Mouse (Mus musculus) splenic B cell, adult 2 months (primary cell): Measurements from ENCODE around the gene Olfr547.
A peak's percentile ranks its signal among the peaks of the same experiment; 100 is the strongest.
"Not testable (repeated sequence)": the region's sequence is repeated elsewhere in the genome, so short reads cannot be mapped to it uniquely, and the experiment has no call there.

Experiments
- DNase-seq: peaks from one replicate; pipeline ENCODE4 v3.0.0-alpha.2; 2011; ENCODE audit warnings: low read depth, low spot score
- H3K27me3 ChIP-seq: 2 replicates; pipeline ENCODE4 v1.6.1; 2012; ENCODE audit warnings: mild to moderate bottlenecking, low read length, moderate library complexity, mixed read lengths; ENCODE audit not compliant: control insufficient read depth, poor library complexity, insufficient read depth, severe bottlenecking
- H3K36me3 ChIP-seq: 2 replicates; pipeline ENCODE4 v1.6.1; 2012; ENCODE audit warnings: mild to moderate bottlenecking, low read length, moderate library complexity, mixed read lengths; ENCODE audit not compliant: control insufficient read depth, poor library complexity, insufficient read depth, severe bottlenecking

Gene Olfr547

GRCm38 (mm10) chr7:102534449-102534848 is at the start of gene Olfr547:
TSS of gene Olfr547 (plus strand) at chr7:102534749.
- DNase-seq = no peak
- H3K36me3 ChIP-seq = no peaks in the 10 kb centered on the region
- H3K27me3 ChIP-seq = no peaks in the 10 kb centered on the region

- not testable (repeated sequence) for DNase-seq, H3K27me3 ChIP-seq, H3K36me3 ChIP-seq
Measured at GRCm38 (mm10) chr7:102484766-102485165, 49.8 kb upstream of the Olfr547 start.

- Histone ChIP-seq H3K36me3 (no peaks in the 10 kb centered on the region), H3K27me3 (no peaks in the 10 kb centered on the region)
- DNase-seq = no peak
Measured at GRCm38 (mm10) chr7:102486105-102486504, 48.4 kb upstream of the Olfr547 start.

GRCm38 (mm10) chr7:102488161-102488560 is 46.4 kb upstream of the Olfr547 start, which contains the start of gene Olfr544:
TSS of gene Olfr544 (minus strand) at chr7:102488313.
- H3K36me3 ChIP-seq = no peaks in the 10 kb centered on the region
- H3K27me3 ChIP-seq = no peaks in the 10 kb centered on the region
- no peak for DNase-seq

GRCm38 (mm10) chr7:102494416-102494815 is 40.1 kb upstream of the Olfr547 start:
- not testable (repeated sequence) for DNase-seq, H3K36me3 ChIP-seq, H3K27me3 ChIP-seq

- no peaks in the 10 kb centered on the region for H3K36me3 ChIP-seq
- H3K27me3 ChIP-seq = no peaks in the 10 kb centered on the region
- DNase-seq = no peak
Measured at GRCm38 (mm10) chr7:102499473-102499872, 35.1 kb upstream of the Olfr547 start, which contains the start of gene Olfr545. TSS of gene Olfr545 (minus strand) at chr7:102499573.

- Histone ChIP-seq H3K27me3 (no peaks in the 10 kb centered on the region), H3K36me3 (no peaks in the 10 kb centered on the region)
- no peak for DNase-seq
Measured at GRCm38 (mm10) chr7:102501986-102502385, 32.6 kb upstream of the Olfr547 start.

- Histone ChIP-seq H3K36me3 (no peaks in the 10 kb centered on the region), H3K27me3 (no peaks in the 10 kb centered on the region)
- peak; percentile 85 for DNase-seq
Measured at GRCm38 (mm10) chr7:102506848-102507247, 27.7 kb upstream of the Olfr547 start.

- no peak for DNase-seq
- no peaks in the 10 kb centered on the region for H3K36me3 ChIP-seq
- H3K27me3 ChIP-seq = no peaks in the 10 kb centered on the region
Measured at GRCm38 (mm10) chr7:102508066-102508465, 26.5 kb upstream of the Olfr547 start.

- DNase-seq = no peak
- H3K36me3 ChIP-seq = no peaks in the 10 kb centered on the region
- H3K27me3 ChIP-seq = no peaks in the 10 kb centered on the region
Measured at GRCm38 (mm10) chr7:102508666-102509065, 25.9 kb upstream of the Olfr547 start.

- no peaks in the 10 kb centered on the region for H3K27me3 ChIP-seq
- no peak for DNase-seq
Measured at GRCm38 (mm10) chr7:102509726-102510125, 24.8 kb upstream of the Olfr547 start.

GRCm38 (mm10) chr7:102511927-102512326 is 22.6 kb upstream of the Olfr547 start:
- no peaks in the 10 kb centered on the region for H3K27me3 ChIP-seq
- H3K36me3 ChIP-seq = no peaks in the 10 kb centered on the region
- DNase-seq = no peak

More at GRCm38 (mm10) chr7:102509726-102510125, 24.8 kb upstream of the Olfr547 start:
- no peaks in the 10 kb centered on the region for H3K36me3 ChIP-seq

- H3K36me3 ChIP-seq = no peaks in the 10 kb centered on the region
- DNase-seq = peak; percentile 83
Measured at GRCm38 (mm10) chr7:102512814-102513435, 21.6 kb upstream of the Olfr547 start.

GRCm38 (mm10) chr7:102514144-102514543 is 20.4 kb upstream of the Olfr547 start:
- Histone ChIP-seq H3K27me3 (no peaks in the 10 kb centered on the region), H3K36me3 (no peaks in the 10 kb centered on the region)
- peak; percentile 24 for DNase-seq

More at GRCm38 (mm10) chr7:102512814-102513435, 21.6 kb upstream of the Olfr547 start:
- H3K27me3 ChIP-seq = no peaks in the 10 kb centered on the region

GRCm38 (mm10) chr7:102516261-102517050 is 18.1 kb upstream of the Olfr547 start:
- Histone ChIP-seq H3K36me3 (no peaks in the 10 kb centered on the region), H3K27me3 (no peaks in the 10 kb centered on the region)
- no peak for DNase-seq
